Mouse (Mus musculus) brain, embryonic 14.5 days (tissue): ENCODE measurements at regions not wholly inside any gene's neighbourhood (a gene's known extent, or its start where the extent isn't known, plus 50 kb on each side); places are given as distances from the start of the nearest gene placed in this dataset.

Experiments
- DNase-seq: peaks from one replicate; pipeline ENCODE4 v3.0.0-alpha.2; 2011; ENCODE audit warnings: low read depth
- CTCF ChIP-seq: fragments of 200-500 bp; IDR thresholded peaks from 2 replicates; pipeline ENCODE4 v1.5.1; 2012; ENCODE audit warnings: inconsistent platforms, mild to moderate bottlenecking, moderate library complexity, borderline replicate concordance; ENCODE audit not compliant: insufficient read depth, insufficient read length; ENCODE audit errors: extremely low read depth
- POLR2A ChIP-seq: fragments of 200-500 bp; IDR thresholded peaks from 2 replicates; pipeline ENCODE4 v1.6.1; 2012; ENCODE audit warnings: mild to moderate bottlenecking, inconsistent platforms, borderline replicate concordance; ENCODE audit not compliant: poor library complexity, insufficient read depth, insufficient read length, severe bottlenecking; ENCODE audit errors: extremely low read depth

- TF ChIP-seq POLR2A (no peak), CTCF (no peak)
- DNase-seq: peak; percentile 24
Measured at GRCm38 (mm10) chr15:63252781-63253340, 592.1 kb downstream of the Gsdmc2 start.

GRCm38 (mm10) chr15:63238601-63239000 is 606.4 kb downstream of the Gsdmc2 start:
- no peak for TF ChIP-seq POLR2A
- TF ChIP-seq CTCF: no peak
- no peak for DNase-seq

- peak; percentile 57 for DNase-seq
- TF ChIP-seq POLR2A (no peak), CTCF (no peak)
Measured at GRCm38 (mm10) chr15:63218393-63219060, 626.5 kb downstream of the Gsdmc2 start.

- peak; percentile 35 for DNase-seq
- TF ChIP-seq POLR2A (no peak), CTCF (no peak)
Measured at GRCm38 (mm10) chr15:63205150-63205549, 639.8 kb downstream of the Gsdmc2 start.

- peak; percentile 47 for DNase-seq
- TF ChIP-seq CTCF (no peak), POLR2A (no peak)
Measured at GRCm38 (mm10) chr15:63195031-63195430, 649.9 kb downstream of the Gsdmc2 start.

GRCm38 (mm10) chr15:63194492-63194797 is 650.5 kb downstream of the Gsdmc2 start:
- TF ChIP-seq POLR2A (no peak), CTCF (no peak)
- no peak for DNase-seq

- peak; percentile 40 for DNase-seq
Measured at GRCm38 (mm10) chr15:63193617-63194491, 651.1 kb downstream of the Gsdmc2 start.

GRCm38 (mm10) chr15:63191731-63192130 is 653.2 kb downstream of the Gsdmc2 start:
- no peak for DNase-seq
- TF ChIP-seq CTCF (no peak), POLR2A (no peak)

More at GRCm38 (mm10) chr15:63193617-63194491, 651.1 kb downstream of the Gsdmc2 start:
- no peak for TF ChIP-seq CTCF
- no peak for TF ChIP-seq POLR2A

GRCm38 (mm10) chr15:63190086-63190485 is 654.9 kb downstream of the Gsdmc2 start:
- no peak for TF ChIP-seq POLR2A
- no peak for TF ChIP-seq CTCF
- no peak for DNase-seq

- no peak for TF ChIP-seq CTCF
- TF ChIP-seq POLR2A: no peak
- DNase-seq: no peak
Measured at GRCm38 (mm10) chr15:63171003-63171402, 674.0 kb downstream of the Gsdmc2 start.

- TF ChIP-seq CTCF: no peak
- TF ChIP-seq POLR2A: no peak
- peak; percentile 63 for DNase-seq
Measured at GRCm38 (mm10) chr15:63170171-63170570, 674.8 kb downstream of the Gsdmc2 start.

- DNase-seq: no peak
- TF ChIP-seq POLR2A: no peak
- no peak for TF ChIP-seq CTCF
Measured at GRCm38 (mm10) chr15:63166411-63166810, 678.6 kb downstream of the Gsdmc2 start.
